Mouse (Mus musculus) megakaryocyte, embryonic 14.5 days (primary cell): Measurements from ENCODE around the gene Prox1.

Source experiments
- FLI1 ChIP-seq: IDR thresholded peaks from 2 replicates; pipeline ENCODE4 v1.6.1; 2012; ENCODE audit warnings: low read length, inconsistent platforms, mixed read lengths
- GATA1 ChIP-seq: IDR thresholded peaks from 3 replicates; pipeline ENCODE4 v1.6.1; 2012; ENCODE audit warnings: mixed read lengths, low read length, inconsistent platforms, borderline replicate concordance

DNA sequence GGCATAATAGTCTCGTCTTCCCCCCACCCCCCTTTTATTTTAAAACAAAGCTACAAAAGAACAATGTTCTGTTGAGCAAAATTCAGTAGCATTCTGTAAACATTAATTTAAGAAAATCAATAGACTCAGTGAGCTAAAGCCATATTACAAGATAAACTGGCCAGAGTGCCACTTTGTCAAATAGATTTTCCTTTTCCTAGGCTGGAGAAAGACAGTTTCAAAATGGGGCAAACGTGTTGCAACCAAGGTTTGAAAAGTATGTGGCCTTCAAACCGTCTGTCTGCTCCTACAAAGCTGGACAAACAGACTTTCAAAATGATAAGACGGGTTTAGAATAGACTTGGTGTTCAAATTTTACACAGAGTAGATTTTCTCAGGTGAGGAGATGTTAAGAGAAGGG, 39.6 kb downstream of the Prox1 start:
- TF ChIP-seq GATA1 (no peak), FLI1 (no peak)
